Mouse (Mus musculus): Measurements from ENCODE around the gene Lef1. TPM values are rescaled to one million over a fixed set of nuclear protein-coding genes. Genes with fewer than 3 reads are reported as not detected.

Gene Lef1
- 5.3 and 6.0 TPM in 2 replicates for polyA plus RNA-seq (2015; fragmentation: Nextera tagmentation; extraction: Ambion mirVana)

DNA sequence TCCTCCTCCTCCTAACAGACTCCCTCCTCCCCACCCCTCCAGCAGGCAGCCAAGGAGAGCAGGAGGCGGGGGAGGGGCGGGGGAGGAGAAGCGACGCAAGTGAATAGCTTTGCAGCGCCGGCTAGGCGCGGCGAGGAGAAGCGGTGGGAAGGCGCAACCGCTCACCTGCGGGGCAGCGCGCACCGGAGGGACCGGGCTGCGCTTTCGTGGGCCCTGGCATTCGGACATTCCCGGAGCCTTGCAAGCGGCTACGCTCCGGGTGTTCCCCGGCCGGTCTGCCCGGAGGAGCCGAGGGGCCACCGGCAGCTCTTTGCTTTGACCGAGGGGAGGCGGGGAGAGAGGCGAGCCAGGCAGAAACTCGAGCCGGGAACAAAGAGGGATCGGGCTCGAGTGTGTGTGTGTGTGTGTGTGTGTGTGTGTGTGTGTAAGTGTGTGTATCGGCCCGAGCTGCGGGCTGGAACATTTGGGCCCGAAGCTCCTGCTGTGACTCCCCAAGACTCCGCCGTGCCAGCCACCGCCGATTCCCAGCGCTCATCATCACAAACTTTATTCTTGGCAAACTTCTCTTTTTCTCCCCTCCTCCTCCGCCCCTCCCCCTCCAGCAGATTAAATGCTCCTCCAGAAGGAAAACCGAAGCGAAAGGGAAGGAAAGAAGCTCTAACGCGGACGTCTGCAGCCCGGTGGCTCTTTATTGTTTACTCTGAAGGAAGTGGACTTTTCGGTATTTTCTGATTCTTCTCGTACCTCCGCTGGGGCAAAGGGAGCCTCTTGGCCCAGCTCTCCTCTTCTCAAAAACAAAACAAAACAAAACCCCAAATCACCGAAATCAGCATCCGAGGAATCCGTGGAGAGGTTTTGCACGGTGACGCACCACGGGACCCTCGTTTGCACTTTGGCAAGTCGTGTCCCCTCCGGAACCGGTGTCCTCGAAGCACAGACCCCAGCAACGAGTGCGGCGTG lies at the start of gene Lef1:
Gene Lef1, plus strand, starts transcription at position 281 of the 960 bp plus-strand sequence.

GRCm38 (mm10) chr3:131271559-131272373 lies 161.5 kb downstream of the Lef1 start, which contains the start of gene Hadh:
Gene Hadh (minus strand): TSS chr3:131272101.

Other genes with a start within 250 kb of the Lef1 start
- 37.9 and 38.3 TPM in 2 replicates for gene Hadh, start 161.6 kb downstream of the Lef1 start, polyA plus RNA-seq (2015; fragmentation: Nextera tagmentation; extraction: Ambion mirVana)
- gene Cyp2u1, start 192.8 kb downstream of the Lef1 start, polyA plus RNA-seq (2015; fragmentation: Nextera tagmentation; extraction: Ambion mirVana) = 11.4 and 15.4 TPM in 2 replicates

Measured in neural tube, postnatal 0 days (tissue).